Mouse (Mus musculus) E14TG2a.4 (cell line): Measurements from ENCODE around the gene Cadps.

ENCODE experiments used
- CTCF ChIP-seq: conservative IDR thresholded peaks from 2 replicates; pipeline ENCODE4 v1.5.1; 2014; ENCODE audit warnings: low read length
- POU5F1 ChIP-seq: IDR thresholded peaks from 2 replicates; pipeline ENCODE4 v1.6.1; 2014; ENCODE audit warnings: low read length, borderline replicate concordance

DNA sequence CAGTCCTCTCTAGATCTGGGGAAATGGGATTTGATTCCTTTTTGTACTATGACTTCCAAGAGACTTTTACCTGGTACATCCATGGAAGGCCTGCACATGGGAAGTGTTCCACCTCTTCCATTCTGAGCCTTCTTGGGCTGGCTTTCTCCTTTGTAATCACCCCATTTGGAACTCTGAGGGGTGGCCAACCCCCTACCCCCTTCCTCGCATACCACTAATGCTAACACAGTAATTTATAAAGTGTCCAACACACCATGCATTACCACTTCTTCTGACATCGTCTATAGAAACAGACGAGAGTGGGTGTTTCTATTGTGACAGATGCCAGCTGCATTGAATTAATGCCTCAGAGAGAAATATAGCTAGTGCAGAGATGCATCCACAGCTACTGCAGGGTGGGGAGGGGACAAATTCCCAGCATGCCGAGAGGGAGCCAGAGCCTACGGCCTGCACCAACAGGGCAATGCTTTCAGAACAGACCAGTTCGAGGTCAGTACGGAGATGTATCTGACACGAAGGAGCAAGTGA, 367.8 kb downstream of the Cadps start:
- TF ChIP-seq CTCF, result no peak
- TF ChIP-seq POU5F1, result no peak
